Mouse (Mus musculus) forebrain, embryonic 10.5 days (tissue): Measurements from ENCODE around the gene Kcnd1. TPM values are rescaled to one million over a fixed set of nuclear protein-coding genes. Genes with fewer than 3 reads are reported as not detected.
"Not testable (repeated sequence)": the region's sequence is repeated elsewhere in the genome, so short reads cannot be mapped to it uniquely, and the experiment has no call there.

ENCODE experiments used
- DNase-seq: peaks from one replicate; pipeline ENCODE4 v3.0.0-alpha.2; 2017; ENCODE audit warnings: low spot score; ENCODE audit errors: extremely low spot score
- H3K27ac ChIP-seq: fragments of 300-500 bp; sonication (generic); 2 replicates; pipeline ENCODE4 v1.5.1; 2016; ENCODE audit warnings: mild to moderate bottlenecking
- H3K27me3 ChIP-seq: fragments of 300-500 bp; sonication (generic); 2 replicates; pipeline ENCODE4 v1.6.1; 2016; ENCODE audit warnings: mild to moderate bottlenecking; ENCODE audit not compliant: poor library complexity, severe bottlenecking
- H3K36me3 ChIP-seq: fragments of 300-500 bp; sonication (generic); replicated peaks from 2 replicates; pipeline ENCODE4 v1.6.1; 2016; ENCODE audit warnings: mild to moderate bottlenecking, moderate library complexity
- H3K4me1 ChIP-seq: fragments of 300-500 bp; sonication (generic); 2 replicates; pipeline ENCODE4 v1.6.1; 2016
- H3K4me3 ChIP-seq: fragments of 300-500 bp; sonication (generic); 2 replicates; pipeline ENCODE4 v1.5.1; 2016; ENCODE audit warnings: mild to moderate bottlenecking, moderate library complexity
- H3K9me3 ChIP-seq: fragments of 300-500 bp; sonication (generic); 2 replicates; pipeline ENCODE4 v1.6.1; 2016; ENCODE audit warnings: mild to moderate bottlenecking, moderate library complexity
- WGBS: fragments of 180-500 bp; shearing (Covaris S2); methylation state at CpG from one replicate; pipeline ENCODE4 v1.1.7; 2016; 5-methylcytosine and 5-hydroxymethylcytosine counted together
- polyA plus RNA-seq: library from polyadenylated mRNA; unstranded; fragments of >200 nt; fragmentation: Nextera tagmentation; extraction: Ambion mirVana; gene quantifications from 2 replicates; pipeline ENCODE4 v1.2.1, GENCODE M21; 2016

Gene Kcnd1
- polyA plus RNA-seq, 1 experiment from 2014 or later, result 0.87 TPM

DNA sequence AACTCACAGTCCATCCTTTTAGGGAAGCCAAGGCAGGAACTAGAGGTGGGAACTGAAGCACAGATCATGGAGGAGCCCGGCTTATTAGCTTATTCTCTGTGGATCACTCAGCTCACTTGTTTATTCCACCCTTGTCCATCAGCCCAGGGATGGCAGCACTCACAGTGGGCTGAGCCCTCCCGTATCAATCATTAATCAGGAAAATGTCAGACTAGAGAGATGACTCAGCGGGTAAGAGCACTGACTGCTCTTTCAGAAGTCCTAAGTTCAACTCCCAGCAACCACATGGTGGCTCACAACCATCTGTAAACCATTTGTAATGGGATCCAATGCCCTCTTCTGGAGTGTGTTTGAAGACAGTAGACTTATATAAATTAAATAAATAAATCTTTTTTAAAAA lies 24.8 kb upstream of the Kcnd1 start:
- Histone ChIP-seq H3K27ac (no peak overlapping the region), H3K9me3 (no peaks in the 10 kb centered on the region), H3K4me1 (no peaks in the 10 kb centered on the region), H3K27me3 (no peaks in the 10 kb centered on the region), H3K36me3 (peaks cover 42% of the 10 kb centered on the region), H3K4me3 (no peak overlapping the region)
- no peak for DNase-seq
- WGBS, result 90% methylated on average over 3 of the region's 3 CpGs

DNA sequence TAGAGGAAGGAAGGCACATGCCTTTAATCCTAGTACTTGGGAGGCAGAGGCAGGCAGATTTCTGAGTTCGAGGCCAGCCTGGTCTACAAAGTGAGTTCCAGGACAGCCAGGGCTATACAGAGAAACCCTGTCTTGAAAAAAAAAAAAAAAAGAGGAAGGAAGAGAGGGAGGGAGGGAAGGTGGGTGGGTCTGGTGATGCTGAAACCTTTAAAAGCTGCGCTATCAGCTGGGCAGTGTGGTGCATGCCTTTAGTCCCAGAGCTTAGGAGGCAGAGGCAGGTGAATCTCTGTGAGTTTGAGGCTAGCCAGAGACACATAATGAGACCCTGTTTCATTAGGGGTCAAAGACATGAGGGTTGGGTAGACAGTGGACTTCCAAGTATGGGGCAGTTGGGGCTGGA lies 19.9 kb upstream of the Kcnd1 start:
- not testable (repeated sequence) for DNase-seq, H3K27me3 ChIP-seq, H3K27ac ChIP-seq, H3K4me1 ChIP-seq, H3K4me3 ChIP-seq, H3K9me3 ChIP-seq
- 97% methylated on average over 2 of the region's 2 CpGs for WGBS
- H3K36me3 ChIP-seq, result peaks cover 67% of the 10 kb centered on the region

DNA sequence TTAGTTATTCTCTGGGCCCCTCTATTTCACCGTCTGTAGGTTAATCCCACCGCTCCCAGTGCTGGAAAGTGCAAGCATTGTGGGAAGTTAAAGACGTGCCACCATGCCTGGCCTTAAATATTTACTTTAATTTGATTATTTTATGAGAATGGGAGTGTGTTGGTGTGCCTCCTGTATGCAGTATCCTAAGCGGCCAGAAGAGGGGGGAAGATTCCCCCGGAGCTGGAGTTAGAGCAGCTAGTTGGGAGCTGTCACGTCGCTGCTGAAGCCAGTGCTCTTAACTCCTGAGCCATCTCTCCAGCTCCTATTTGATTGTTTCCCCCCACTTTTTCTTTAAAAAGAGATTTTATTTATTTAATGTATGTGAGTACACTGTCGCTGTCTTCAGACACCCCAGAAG lies 7.1 kb upstream of the Kcnd1 start:
- DNase-seq, result peak; percentile 20
- H3K27me3 ChIP-seq, H3K27ac ChIP-seq, H3K4me1 ChIP-seq, H3K9me3 ChIP-seq, H3K4me3 ChIP-seq: not testable (repeated sequence)
- WGBS, result 52% methylated on average over 8 of the region's 8 CpGs
- peaks cover 85% of the 10 kb centered on the region for H3K36me3 ChIP-seq

DNA sequence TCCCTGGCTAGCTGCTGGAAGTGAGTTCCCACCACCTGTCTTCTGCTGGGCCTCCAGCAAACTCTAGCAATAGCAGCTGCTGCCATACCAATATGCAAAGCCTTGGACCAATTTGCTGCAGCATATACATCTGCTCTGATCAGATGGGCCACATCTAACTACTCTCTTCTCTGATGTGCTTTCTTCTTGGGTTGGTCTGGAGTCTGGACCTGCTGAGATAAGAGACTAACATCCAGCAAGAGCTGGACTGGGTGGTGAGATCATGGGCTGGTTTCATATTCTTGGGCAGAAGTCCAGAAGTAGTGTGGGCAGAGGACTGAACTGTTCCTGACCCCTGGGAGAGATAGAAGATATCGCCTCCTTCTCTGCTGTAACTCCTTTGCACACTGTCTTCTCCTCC lies 15.1 kb downstream of the Kcnd1 start:
- no peak overlapping the region for H3K27ac ChIP-seq
- H3K4me3 ChIP-seq, result no peak overlapping the region
- H3K9me3 ChIP-seq, result 0 out of 2 replicates have a peak, but pooled peaks cover 1% of the 10 kb centered on the region
- no peaks in the 10 kb centered on the region for H3K4me1 ChIP-seq
- H3K27me3 ChIP-seq, result no peaks in the 10 kb centered on the region
- 86% methylated on average over 1 of the region's 1 CpGs for WGBS
- no peaks in the 10 kb centered on the region for H3K36me3 ChIP-seq
- no peak for DNase-seq

DNA sequence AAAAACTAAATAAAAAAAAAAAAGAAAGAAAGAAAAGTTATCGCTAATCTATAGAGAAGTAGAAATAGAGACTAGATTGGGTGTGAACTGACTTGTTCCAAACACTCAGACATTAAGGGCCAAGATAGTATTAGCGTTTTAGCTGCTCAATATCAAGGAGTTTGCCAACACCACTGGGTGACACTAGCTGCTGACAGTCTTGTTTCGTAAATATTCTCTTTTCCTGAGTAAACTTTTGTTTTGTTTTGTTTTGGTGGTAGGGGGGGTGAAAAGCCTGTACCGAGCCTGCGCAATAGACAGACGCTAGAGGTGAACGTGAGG lies 18.7 kb downstream of the Kcnd1 start:
- 16% methylated on average over 7 of the region's 7 CpGs for WGBS
- Histone ChIP-seq H3K9me3 (0 out of 2 replicates have a peak, but pooled peaks cover 4% of the 10 kb centered on the region), H3K4me1 (peaks cover 13% of the 10 kb centered on the region), H3K27me3 (no peaks in the 10 kb centered on the region), H3K4me3 (peak overlapping the region; percentile 81), H3K36me3 (peaks cover 8% of the 10 kb centered on the region; the same call in 1 of the 2 replicates), H3K27ac (peak overlapping the region; percentile 53; the same call in 1 of the 2 replicates)
- no peak for DNase-seq

DNA sequence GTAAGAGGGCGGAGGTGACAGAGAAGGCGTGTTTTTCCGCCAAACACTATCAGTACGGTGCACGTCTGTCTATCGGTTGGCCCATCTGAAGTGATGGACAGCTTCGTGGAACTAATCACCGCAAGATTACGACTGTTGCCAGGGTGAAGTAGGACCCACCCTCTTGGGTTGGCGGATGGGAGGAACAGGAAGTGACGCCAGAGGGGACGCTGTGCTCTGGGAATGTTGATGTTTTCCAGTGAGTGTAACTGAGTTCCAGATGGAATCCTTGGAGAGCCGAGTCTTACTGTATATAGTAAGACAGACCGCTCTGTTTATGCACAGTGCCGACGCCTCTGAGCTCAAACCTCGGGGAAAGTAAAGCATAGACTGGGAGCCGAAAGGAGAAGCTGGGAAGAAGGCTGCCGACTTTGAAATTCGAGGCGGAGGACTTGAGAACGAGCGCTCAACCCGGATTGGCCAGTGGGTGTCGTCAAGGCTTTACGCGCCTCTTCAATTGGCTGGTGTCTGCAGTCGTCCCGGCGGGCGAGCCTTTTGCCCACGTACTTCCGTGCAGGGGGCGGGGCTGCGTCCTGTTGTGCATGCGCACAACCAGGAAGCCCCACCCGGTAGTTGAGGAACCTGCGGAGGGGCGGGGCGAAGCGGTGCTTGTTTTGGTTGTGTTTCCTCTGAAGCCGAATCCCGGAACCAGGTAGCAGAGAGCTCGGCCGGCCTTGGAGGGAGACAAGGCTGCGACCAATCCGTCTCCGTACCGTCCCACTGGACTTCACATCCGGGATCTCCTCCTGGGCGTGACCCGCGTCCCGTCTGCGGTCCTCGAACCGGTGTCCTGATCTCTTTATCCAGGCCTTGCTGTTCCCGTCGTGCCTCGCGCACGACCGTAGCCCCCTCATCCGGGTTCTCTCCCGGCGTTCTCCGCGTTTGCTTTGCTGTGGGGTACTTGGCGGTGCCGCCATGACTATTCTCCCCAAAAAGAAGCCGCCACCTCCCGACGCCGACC lies 19.4 kb downstream of the Kcnd1 start, which contains the start of gene Otud5:
TSS of gene Otud5 (plus strand) at position 202 of the 1,000 bp plus-strand sequence.
- Histone ChIP-seq H3K27me3 (no peaks in the 10 kb centered on the region), H3K36me3 (peaks cover 8% of the 10 kb centered on the region; the same call in 1 of the 2 replicates), H3K4me3 (peak within 1 kb of the TSS; percentile 81), H3K4me1 (peaks cover 13% of the 10 kb centered on the region), H3K27ac (peak within 1 kb of the TSS; percentile 90), H3K9me3 (0 out of 2 replicates have a peak, but pooled peaks cover 4% of the 10 kb centered on the region)
- WGBS, result 17% methylated on average over 74 of the region's 74 CpGs
- DNase-seq, result peak; percentile 93

DNA sequence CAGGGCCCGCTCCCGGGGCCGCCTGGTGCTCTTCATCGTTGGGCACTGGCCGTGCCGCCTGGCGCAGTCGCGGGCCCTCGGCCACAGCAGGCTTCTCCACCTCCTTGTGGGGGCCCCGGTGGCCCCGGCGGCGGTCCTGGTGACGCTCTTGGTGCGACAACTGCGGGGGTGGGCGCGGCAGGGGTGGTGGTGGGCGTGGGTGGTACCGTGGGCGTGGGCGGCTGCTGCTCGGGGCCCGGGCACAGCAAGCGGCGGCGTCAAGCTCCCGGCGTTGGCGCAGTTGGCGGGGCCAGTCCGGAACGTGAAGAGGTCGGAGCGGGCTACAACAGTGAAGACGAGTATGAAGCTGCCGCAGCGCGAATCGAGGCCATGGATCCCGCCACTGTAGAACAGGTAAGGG lies 20.2 kb downstream of the Kcnd1 start:
- Histone ChIP-seq H3K9me3 (0 out of 2 replicates have a peak, but pooled peaks cover 4% of the 10 kb centered on the region), H3K4me1 (peaks cover 13% of the 10 kb centered on the region), H3K27ac (peak overlapping the region; percentile 90), H3K27me3 (no peaks in the 10 kb centered on the region), H3K4me3 (peak overlapping the region; percentile 81), H3K36me3 (peaks cover 8% of the 10 kb centered on the region; the same call in 1 of the 2 replicates)
- DNase-seq, result peak; percentile 15
- WGBS, result 29% methylated on average over 42 of the region's 42 CpGs

DNA sequence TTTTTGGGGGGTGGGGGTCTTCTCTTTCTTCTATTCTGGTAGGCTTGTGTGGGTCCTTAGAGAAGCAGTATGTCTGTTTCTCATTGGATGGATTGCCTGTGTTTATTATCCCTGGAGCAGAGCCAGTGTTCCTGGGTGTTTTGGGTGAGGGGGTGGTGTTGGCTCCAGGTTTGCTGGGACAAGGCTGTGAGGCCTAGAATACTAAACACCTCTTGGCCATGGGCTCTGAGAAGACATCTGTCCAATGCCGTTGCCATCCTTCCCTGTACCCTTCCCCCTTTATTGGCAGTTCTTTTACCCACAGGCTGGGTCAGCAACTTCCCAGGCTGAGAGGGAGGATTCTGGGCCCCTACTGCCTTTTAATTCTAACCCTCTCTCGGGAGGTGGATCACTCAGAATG lies 25.8 kb downstream of the Kcnd1 start:
- no peak for DNase-seq
- H3K27ac ChIP-seq, result no peak overlapping the region
- no peaks in the 10 kb centered on the region for H3K9me3 ChIP-seq
- H3K36me3 ChIP-seq, result peaks cover 32% of the 10 kb centered on the region
- WGBS, result 87% methylated on average over 2 of the region's 2 CpGs
- peaks cover 10% of the 10 kb centered on the region for H3K4me1 ChIP-seq
- H3K27me3 ChIP-seq, result no peaks in the 10 kb centered on the region
- H3K4me3 ChIP-seq, result no peak overlapping the region

DNA sequence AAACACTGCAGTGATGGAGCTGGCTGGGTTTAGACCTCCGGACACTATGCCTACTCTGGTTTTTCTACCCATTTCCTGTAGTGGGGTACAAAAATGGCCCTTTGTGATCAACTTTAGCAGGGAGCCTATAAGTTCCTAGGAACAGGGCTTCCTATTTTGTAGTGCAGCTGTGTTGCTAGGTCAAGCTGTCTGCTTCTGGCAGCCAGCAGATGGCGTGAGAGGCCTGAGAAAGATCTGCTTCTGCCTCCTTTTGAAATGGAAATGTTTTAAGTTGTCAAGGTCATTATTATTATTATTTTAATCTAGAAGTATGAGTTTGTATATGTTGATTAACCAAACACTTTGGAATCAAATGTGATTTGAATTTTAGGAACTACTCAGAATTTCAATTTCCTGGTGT lies 32.5 kb downstream of the Kcnd1 start:
- Histone ChIP-seq H3K36me3 (peaks cover 50% of the 10 kb centered on the region), H3K9me3 (no peaks in the 10 kb centered on the region), H3K4me3 (no peak overlapping the region), H3K27ac (no peak overlapping the region), H3K27me3 (no peaks in the 10 kb centered on the region), H3K4me1 (no peaks in the 10 kb centered on the region)
- no peak for DNase-seq
- 54% methylated on average over 2 of the region's 2 CpGs for WGBS

DNA sequence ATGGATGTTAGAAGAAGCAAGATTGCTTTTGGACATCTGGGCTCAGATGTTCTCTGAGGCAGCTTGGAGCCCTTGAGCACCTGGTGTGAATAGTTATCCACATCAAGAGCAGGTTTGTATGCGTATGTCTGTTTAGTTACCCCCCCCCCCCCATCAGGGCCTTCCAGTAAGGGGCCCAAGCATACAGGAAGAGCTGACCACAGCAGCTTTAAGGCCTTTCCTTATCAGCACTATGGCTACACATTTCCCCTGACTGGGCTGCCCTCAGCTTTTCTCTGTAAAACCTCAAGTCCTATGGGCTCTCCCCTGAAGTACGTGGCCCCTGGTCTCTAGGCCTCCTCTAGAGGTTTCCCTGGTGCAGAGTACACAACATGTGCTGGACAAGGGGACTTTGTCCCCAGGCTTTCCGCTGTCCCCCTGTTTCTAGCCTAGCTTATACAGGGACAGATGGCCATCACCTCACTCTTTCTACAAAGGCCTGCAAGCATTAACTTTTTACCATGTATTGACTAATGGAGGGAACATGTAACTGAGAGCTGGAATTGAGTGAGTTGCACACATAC lies 37.2 kb downstream of the Kcnd1 start:
- H3K4me1 ChIP-seq, result no peaks in the 10 kb centered on the region
- H3K36me3 ChIP-seq, result peaks cover 42% of the 10 kb centered on the region
- no peak overlapping the region for H3K27ac ChIP-seq
- H3K27me3 ChIP-seq, result no peaks in the 10 kb centered on the region
- no peaks in the 10 kb centered on the region for H3K9me3 ChIP-seq
- WGBS, result 88% methylated on average over 3 of the region's 3 CpGs
- no peak overlapping the region for H3K4me3 ChIP-seq
- DNase-seq, result no peak

DNA sequence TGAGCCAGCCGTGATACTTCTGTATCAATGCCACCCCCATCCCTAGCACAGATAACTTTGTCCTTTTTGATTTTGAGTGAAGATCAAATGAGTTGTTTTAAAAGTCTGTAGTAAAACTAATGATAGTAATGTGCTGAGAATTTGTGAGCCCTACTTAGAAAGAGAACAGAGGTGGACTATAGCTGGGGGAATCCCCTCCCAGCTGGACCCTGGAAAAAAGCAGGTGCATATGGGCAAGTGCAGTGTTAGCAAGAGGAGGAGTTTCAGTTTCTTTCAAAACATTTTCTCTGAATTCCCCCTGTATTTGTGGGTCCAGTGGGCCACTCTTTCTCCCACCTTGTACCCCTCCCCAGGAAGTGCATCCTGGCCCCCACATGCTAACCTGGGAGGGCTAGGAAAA lies 41.1 kb downstream of the Kcnd1 start:
- H3K4me3 ChIP-seq, result no peak overlapping the region
- WGBS, result 100% methylated on average over 1 of the region's 1 CpGs
- no peak overlapping the region for H3K27ac ChIP-seq
- H3K9me3 ChIP-seq, result no peaks in the 10 kb centered on the region
- DNase-seq, result no peak
- H3K4me1 ChIP-seq, result no peaks in the 10 kb centered on the region
- no peaks in the 10 kb centered on the region for H3K27me3 ChIP-seq
- peaks cover 32% of the 10 kb centered on the region for H3K36me3 ChIP-seq

DNA sequence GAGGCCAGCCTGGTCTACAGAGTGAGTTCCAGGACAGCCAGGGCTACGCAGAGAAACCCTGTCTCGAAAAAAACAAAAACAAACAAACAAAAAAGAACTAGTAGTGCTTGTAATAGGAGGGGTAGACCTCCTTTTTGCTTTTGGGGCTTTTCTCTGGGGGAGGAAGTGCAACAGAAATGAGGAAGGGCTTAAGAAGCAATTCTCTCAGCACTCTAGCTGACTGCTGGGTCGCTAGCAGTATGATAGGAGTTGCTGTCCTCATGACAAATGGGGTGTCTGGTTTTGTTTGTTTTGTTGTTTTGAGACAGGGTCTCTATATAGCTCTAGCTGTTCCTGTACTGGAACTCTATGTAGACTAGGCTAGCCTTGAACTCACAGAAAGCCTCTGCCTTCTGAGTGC lies 42.5 kb downstream of the Kcnd1 start:
- Histone ChIP-seq H3K27me3 (no peaks in the 10 kb centered on the region), H3K36me3 (peaks cover 23% of the 10 kb centered on the region), H3K9me3 (no peaks in the 10 kb centered on the region), H3K27ac (no peak overlapping the region), H3K4me3 (no peak overlapping the region), H3K4me1 (no peaks in the 10 kb centered on the region)
- no peak for DNase-seq
- WGBS, result 88% methylated on average over 3 of the region's 3 CpGs

DNA sequence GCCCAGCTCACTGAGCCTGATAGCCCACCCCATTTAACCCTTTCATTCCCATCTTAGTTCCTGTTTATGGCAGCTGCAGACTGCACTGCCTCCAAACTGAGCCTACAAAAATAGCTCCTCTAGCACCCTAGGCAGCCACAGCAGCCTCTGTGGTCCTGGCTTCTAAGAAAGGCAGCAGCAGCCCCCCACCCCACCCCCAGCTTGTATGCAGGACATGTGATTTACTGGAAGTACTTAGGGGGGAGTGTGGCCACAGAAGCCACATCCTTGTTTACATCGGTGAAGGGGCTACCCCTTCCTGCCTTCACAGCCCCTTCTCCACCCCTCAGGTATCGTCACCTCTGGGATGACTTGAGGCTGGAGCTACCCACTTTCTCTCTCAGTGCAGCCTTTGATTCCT lies 43.3 kb downstream of the Kcnd1 start:
- no peak overlapping the region for H3K27ac ChIP-seq
- no peaks in the 10 kb centered on the region for H3K27me3 ChIP-seq
- no peak overlapping the region for H3K4me3 ChIP-seq
- 79% methylated on average over 2 of the region's 2 CpGs for WGBS
- H3K36me3 ChIP-seq, result peaks cover 18% of the 10 kb centered on the region
- no peaks in the 10 kb centered on the region; the same call in 1 of the 2 replicates for H3K4me1 ChIP-seq
- H3K9me3 ChIP-seq, result no peaks in the 10 kb centered on the region
- DNase-seq, result no peak
